Mouse (Mus musculus): Measurements from ENCODE around the gene Itprip. TPM values are rescaled to one million over a fixed set of nuclear protein-coding genes. Genes with fewer than 3 reads are reported as not detected.

The Itprip gene
- polyA plus RNA-seq, 2 experiments = 14.4 to 17.1 TPM

DNA sequence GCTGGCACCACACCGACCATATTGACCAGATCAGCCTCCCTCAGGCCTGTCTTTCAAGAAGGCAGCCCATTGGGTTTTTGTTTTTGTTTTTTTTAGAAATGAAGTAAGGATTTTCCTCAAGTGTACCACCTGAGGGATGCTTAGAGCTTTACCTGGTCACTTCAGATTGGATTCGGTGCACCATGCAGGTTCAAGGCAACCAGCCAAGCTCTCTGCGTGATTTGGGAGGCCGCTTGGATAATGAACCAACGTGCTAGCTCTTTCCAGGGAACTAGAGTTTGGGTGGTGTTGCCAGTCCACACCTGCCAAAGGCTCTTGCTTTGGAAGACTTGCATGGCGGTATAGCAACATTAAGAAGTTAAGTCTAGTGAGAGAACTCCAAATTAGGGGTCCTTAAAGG is 26.0 kb downstream of the Itprip start:
- 88% methylated on average over 6 of the region's 6 CpGs for WGBS
- Histone ChIP-seq H3K27ac (replicated peaks; ENCODE audit: low read depth, low read length) (no peak overlapping the region), H3K4me2 (replicated peaks; ENCODE audit: low read depth, low read length, severe bottlenecking) (no peak overlapping the region), H3K27me3 (ENCODE audit: control insufficient read depth, insufficient read depth, low read length) (no peaks in the 10 kb centered on the region), H3K4me1 (ENCODE audit: control insufficient read depth, insufficient read depth, low read length) (peaks cover 17% of the 10 kb centered on the region; the same call in 1 of the 2 replicates), H3K36me3 (ENCODE audit: control insufficient read depth, insufficient read depth, low read length) (peaks cover 50% of the 10 kb centered on the region), H3K4me3 (replicated peaks; ENCODE audit: low read length) (no peak overlapping the region), H3K9ac (ENCODE audit: low read depth, low read length, severe bottlenecking) (no peak overlapping the region), H3K9me3 (ENCODE audit: control insufficient read depth, low read length) (no peaks in the 10 kb centered on the region)
- ATAC-seq (ENCODE audit: low FRiP score, low read depth) (no peak), DNase-seq (ENCODE audit: low spot score) (no peak)
- TF ChIP-seq POLR2A (IDR thresholded peaks at IDR 0.05; ENCODE audit: borderline replicate concordance, extremely low read depth, insufficient read depth, insufficient read length) = no peak

DNA sequence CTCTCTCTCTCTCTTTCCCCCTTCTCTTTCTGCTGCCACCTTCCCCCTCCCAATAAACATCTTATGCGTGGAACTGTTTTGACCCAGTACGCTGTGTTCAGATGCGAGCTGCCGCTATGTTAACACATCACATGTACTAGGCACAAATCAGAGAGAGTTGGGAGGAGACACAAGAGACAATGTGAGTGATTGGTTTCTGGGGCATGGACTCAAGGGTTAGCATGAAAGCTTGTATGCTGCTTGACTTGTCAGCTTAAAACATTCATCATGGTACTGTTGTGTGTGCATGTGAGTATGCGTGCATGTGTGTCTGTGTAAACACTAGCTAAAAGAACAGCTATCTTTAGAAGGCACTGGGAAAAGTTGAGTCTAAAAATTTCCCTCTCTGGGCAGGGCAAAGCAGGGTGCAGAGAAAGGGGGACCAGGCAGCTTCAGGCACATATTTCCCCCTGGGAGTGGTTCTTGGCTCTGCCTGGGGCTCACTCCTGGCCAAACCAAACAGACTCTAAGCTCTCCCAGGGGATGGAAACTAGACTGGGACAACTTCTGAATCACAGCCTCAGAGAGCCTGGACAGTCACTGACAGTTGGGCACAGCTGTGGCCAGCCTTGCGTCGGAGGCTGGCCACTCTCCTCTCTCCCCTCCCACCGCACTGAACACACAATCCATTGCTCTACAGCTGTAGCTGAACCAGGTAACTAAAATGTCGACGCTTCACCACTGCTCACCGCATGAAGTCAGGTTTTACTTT is 27.4 kb downstream of the Itprip start:
- no peaks in the 10 kb centered on the region for H3K27me3 ChIP-seq (ENCODE audit: control insufficient read depth, insufficient read depth, low read length)
- H3K36me3 ChIP-seq (ENCODE audit: control insufficient read depth, insufficient read depth, low read length) = peaks cover 40% of the 10 kb centered on the region
- TF ChIP-seq POLR2A (IDR thresholded peaks at IDR 0.05; ENCODE audit: borderline replicate concordance, extremely low read depth, insufficient read depth, insufficient read length) = no peak
- no peak overlapping the region for H3K4me2 ChIP-seq (replicated peaks; ENCODE audit: low read depth, low read length, severe bottlenecking)
- H3K9ac ChIP-seq (ENCODE audit: low read depth, low read length, severe bottlenecking) = no peak overlapping the region
- H3K27ac ChIP-seq (replicated peaks; ENCODE audit: low read depth, low read length) = no peak overlapping the region; the same call in 1 of the 2 replicates
- 75% methylated on average over 11 of the region's 11 CpGs for WGBS
- no peak overlapping the region for H3K4me3 ChIP-seq (replicated peaks; ENCODE audit: low read length)
- no peaks in the 10 kb centered on the region for H3K9me3 ChIP-seq (ENCODE audit: control insufficient read depth, low read length)
- peaks cover 20% of the 10 kb centered on the region for H3K4me1 ChIP-seq (ENCODE audit: control insufficient read depth, insufficient read depth, low read length)
- ATAC-seq (ENCODE audit: low FRiP score, low read depth) = peak; percentile 31; the same call in 1 of the 2 replicates
- peak; percentile 45 for DNase-seq (ENCODE audit: low spot score)

DNA sequence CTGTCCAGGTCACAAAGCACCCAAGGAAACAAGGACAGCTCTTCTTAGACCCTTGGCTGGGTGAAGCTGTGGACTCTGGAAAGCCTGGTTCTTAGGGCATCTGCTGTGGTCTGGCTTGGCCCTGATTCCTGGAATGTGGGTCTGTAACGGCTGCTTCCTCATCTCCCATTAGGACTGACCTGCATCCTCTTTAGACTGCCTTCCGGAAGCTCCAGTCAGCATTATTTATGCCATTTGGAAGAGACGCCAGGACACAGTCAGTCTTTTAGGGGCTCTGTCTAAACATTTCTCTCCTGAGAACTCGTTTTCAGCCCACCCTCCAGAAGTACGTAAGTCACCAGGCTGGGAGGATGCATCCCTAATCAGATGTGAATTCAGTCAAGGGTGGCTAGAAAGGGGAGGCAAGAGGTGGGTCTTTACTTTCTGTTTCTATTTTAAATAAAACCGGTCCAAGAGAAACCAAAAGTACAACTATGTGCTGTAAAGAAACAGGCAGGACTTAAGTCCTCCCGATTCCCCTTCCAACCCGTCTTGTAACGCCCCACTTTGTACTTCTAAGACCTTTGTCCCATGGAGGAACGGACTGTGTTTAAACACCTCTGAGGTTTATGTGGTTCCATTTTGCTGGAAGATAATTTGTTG is 28.5 kb downstream of the Itprip start:
- Histone ChIP-seq H3K27ac (replicated peaks; ENCODE audit: low read depth, low read length) (peak overlapping the region; percentile 15; the same call in 1 of the 2 replicates), H3K9me3 (ENCODE audit: control insufficient read depth, low read length) (no peaks in the 10 kb centered on the region)

DNA sequence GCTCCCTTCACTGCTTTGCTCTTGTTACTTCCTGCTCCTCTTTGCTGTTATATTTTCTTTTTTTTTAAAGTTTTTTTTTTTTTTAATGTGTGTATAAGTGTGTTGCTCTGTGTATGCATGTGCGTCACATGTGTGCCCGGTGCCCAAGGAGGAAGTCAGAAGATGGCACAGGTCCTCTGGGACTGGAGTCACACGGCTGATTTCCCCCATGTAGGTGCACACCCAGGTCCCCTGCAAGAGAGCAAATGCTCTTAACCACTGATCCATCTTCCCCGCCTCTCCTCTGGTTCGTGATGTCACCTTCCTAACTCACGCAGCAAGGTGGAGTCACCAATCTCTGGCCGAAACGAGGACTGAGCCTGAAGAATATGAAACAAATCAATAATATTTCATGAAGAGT is 31.1 kb downstream of the Itprip start:
- no peak overlapping the region for H3K27ac ChIP-seq (replicated peaks; ENCODE audit: low read depth, low read length)
- H3K4me3 ChIP-seq (replicated peaks; ENCODE audit: low read length) = no peak overlapping the region
- TF ChIP-seq POLR2A (IDR thresholded peaks at IDR 0.05; ENCODE audit: borderline replicate concordance, extremely low read depth, insufficient read depth, insufficient read length) = no peak
- no peaks in the 10 kb centered on the region for H3K27me3 ChIP-seq (ENCODE audit: control insufficient read depth, insufficient read depth, low read length)
- DNase-seq (ENCODE audit: low spot score) (no peak), ATAC-seq (ENCODE audit: low FRiP score, low read depth) (no peak)
- 0 out of 2 replicates have a peak, but pooled peaks cover 3% of the 10 kb centered on the region for H3K36me3 ChIP-seq (ENCODE audit: control insufficient read depth, insufficient read depth, low read length)
- peaks cover 31% of the 10 kb centered on the region for H3K4me1 ChIP-seq (ENCODE audit: control insufficient read depth, insufficient read depth, low read length)
- 96% methylated on average over 8 of the region's 8 CpGs for WGBS
- no peak overlapping the region for H3K9ac ChIP-seq (ENCODE audit: low read depth, low read length, severe bottlenecking)
- H3K9me3 ChIP-seq (ENCODE audit: control insufficient read depth, low read length) = no peaks in the 10 kb centered on the region
- H3K4me2 ChIP-seq (replicated peaks; ENCODE audit: low read depth, low read length, severe bottlenecking) = no peak overlapping the region

More for the DNA sequence above, 28.5 kb downstream of the Itprip start:
- Histone ChIP-seq H3K9ac (ENCODE audit: low read depth, low read length, severe bottlenecking) (no peak overlapping the region), H3K4me3 (replicated peaks; ENCODE audit: low read length) (no peak overlapping the region), H3K27me3 (ENCODE audit: control insufficient read depth, insufficient read depth, low read length) (no peaks in the 10 kb centered on the region), H3K4me1 (ENCODE audit: control insufficient read depth, insufficient read depth, low read length) (peaks cover 31% of the 10 kb centered on the region), H3K4me2 (replicated peaks; ENCODE audit: low read depth, low read length, severe bottlenecking) (no peak overlapping the region), H3K36me3 (ENCODE audit: control insufficient read depth, insufficient read depth, low read length) (peaks cover 29% of the 10 kb centered on the region)
- no peak for TF ChIP-seq POLR2A (IDR thresholded peaks at IDR 0.05; ENCODE audit: borderline replicate concordance, extremely low read depth, insufficient read depth, insufficient read length)
- 44% methylated on average over 10 of the region's 10 CpGs for WGBS
- DNase-seq (ENCODE audit: low spot score) (no peak), ATAC-seq (ENCODE audit: low FRiP score, low read depth) (no peak)

DNA sequence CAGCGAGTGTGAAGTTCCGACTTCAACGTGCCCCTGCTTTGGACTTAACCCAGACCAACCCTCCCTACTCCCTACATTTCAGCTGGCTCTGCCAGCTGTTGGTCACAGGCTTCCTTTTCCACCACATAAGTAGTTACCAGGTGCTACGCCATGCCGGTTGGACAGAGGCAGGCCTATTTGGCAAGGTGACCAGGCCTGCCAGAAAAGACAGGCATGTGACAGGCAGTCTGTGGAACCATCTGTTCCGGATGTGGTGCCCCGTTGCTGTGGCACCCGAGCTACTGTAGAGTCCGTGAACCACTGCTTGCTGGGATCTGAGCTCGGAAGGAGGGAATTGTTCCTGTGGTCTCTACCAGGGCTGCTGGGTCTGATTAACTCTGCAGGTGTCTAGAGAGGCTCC is 31.7 kb downstream of the Itprip start:
- H3K4me3 ChIP-seq (replicated peaks; ENCODE audit: low read length) = no peak overlapping the region
- H3K27me3 ChIP-seq (ENCODE audit: control insufficient read depth, insufficient read depth, low read length) = no peaks in the 10 kb centered on the region
- peak overlapping the region; percentile 27 for H3K27ac ChIP-seq (replicated peaks; ENCODE audit: low read depth, low read length)
- H3K36me3 ChIP-seq (ENCODE audit: control insufficient read depth, insufficient read depth, low read length) = no peaks in the 10 kb centered on the region
- H3K4me1 ChIP-seq (ENCODE audit: control insufficient read depth, insufficient read depth, low read length) = peaks cover 35% of the 10 kb centered on the region
- no peak for ATAC-seq (ENCODE audit: low FRiP score, low read depth)
- no peak overlapping the region for H3K9ac ChIP-seq (ENCODE audit: low read depth, low read length, severe bottlenecking)
- TF ChIP-seq POLR2A (IDR thresholded peaks at IDR 0.05; ENCODE audit: borderline replicate concordance, extremely low read depth, insufficient read depth, insufficient read length) = no peak
- H3K9me3 ChIP-seq (ENCODE audit: control insufficient read depth, low read length) = no peaks in the 10 kb centered on the region
- no peak for DNase-seq (ENCODE audit: low spot score)
- H3K4me2 ChIP-seq (replicated peaks; ENCODE audit: low read depth, low read length, severe bottlenecking) = no peak overlapping the region
- 71% methylated on average over 10 of the region's 10 CpGs for WGBS

All from limb, embryonic 14.5 days (tissue).